Comparison of ENCODE assay signal across 9 mouse cellular contexts in the genomic region with DNA sequence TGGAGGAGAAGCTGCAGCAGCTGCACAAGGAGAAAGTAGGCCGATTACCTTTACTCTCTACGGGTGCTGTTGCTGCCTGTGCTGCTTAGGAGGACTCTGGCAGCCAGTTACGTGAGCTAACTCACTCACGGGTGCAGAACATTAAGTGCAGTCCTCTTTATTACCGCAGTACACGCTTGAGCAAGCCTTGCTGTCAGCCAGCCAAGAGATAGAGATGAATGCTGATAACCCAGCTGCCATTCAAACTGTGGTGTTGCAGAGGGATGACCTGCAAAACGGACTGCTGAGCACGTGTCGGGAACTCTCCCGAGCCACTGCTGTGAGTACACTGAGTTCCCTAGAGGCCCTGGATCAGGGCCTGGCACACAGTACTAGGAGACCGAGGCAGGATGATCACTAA. TPM values are rescaled to one million over a fixed set of nuclear protein-coding genes. Genes with fewer than 3 reads are reported as not detected.
DNase-seq lines count a peak whose midpoint lies in the region; ATAC-seq lines count a peak whose summit lies in the region.
"Had no signal": no experiment of that assay in that cellular context is flagged by ENCODE, and none has a peak within 500 bp of the region (broad histone marks: within the 10 kb centered on the region; RNA-seq: fewer than 3 reads in every experiment).

No protein-coding gene starts in this region.

- peak; percentile 70 for ATAC-seq in hindbrain, embryonic 15.5 days (ENCODE audit: low FRiP score, low read depth)

- peak; percentile 90 for DNase-seq in heart, adult 11 months
- DNase-seq in heart, embryonic 10.5 days (ENCODE audit: low spot score) = no peak
- peak; percentile 42 for DNase-seq in adrenal gland, postnatal 10 days
- DNase-seq in lung, postnatal 10 days = peak; percentile 33
- DNase-seq in thymus, postnatal 10 days (ENCODE audit: low spot score in 2 of 2) = no peak
- no peak for DNase-seq in frontal cortex, postnatal 14 days (ENCODE audit: low spot score in 2 of 2)
- no peak for DNase-seq in layer of hippocampus, adult 11-12 months (ENCODE audit: low spot score)

- H3K27ac ChIP-seq in heart, embryonic 10.5 days = no peak overlapping the region
- no peak overlapping the region for H3K27ac ChIP-seq in hindbrain, embryonic 15.5 days (replicated peaks)

- H3K4me1 ChIP-seq in heart, embryonic 10.5 days = no peaks in the 10 kb centered on the region
- H3K4me1 ChIP-seq in hindbrain, embryonic 15.5 days (replicated peaks) = peaks cover 8% of the 10 kb centered on the region; the same call in 1 of the 2 replicates

- no peaks in the 10 kb centered on the region for H3K9me3 ChIP-seq in heart, embryonic 10.5 days
- no peaks in the 10 kb centered on the region for H3K9me3 ChIP-seq in hindbrain, embryonic 15.5 days

- no peak overlapping the region for H3K4me2 ChIP-seq in hindbrain, embryonic 15.5 days

- H3K36me3 ChIP-seq in heart, embryonic 10.5 days = peaks cover 49% of the 10 kb centered on the region
- peaks cover 43% of the 10 kb centered on the region for H3K36me3 ChIP-seq in hindbrain, embryonic 15.5 days

- H3K4me3 ChIP-seq in heart, embryonic 10.5 days = no peak overlapping the region
- no peak overlapping the region for H3K4me3 ChIP-seq in hindbrain, embryonic 15.5 days

- H3K9ac ChIP-seq in hindbrain, embryonic 15.5 days = no peak overlapping the region

- 69% methylated on average over 11 of the region's 11 CpGs for WGBS in heart, embryonic 10.5 days
- 62% methylated on average over 11 of the region's 11 CpGs for WGBS in hindbrain, embryonic 15.5 days

- H3K27me3 ChIP-seq in heart, embryonic 10.5 days (ENCODE audit: insufficient read depth, poor library complexity, severe bottlenecking) = no peaks in the 10 kb centered on the region
- no peaks in the 10 kb centered on the region for H3K27me3 ChIP-seq in hindbrain, embryonic 15.5 days
- H3K27me3 ChIP-seq: CH12.LX had no signal

RNA-seq across cellular contexts. Expression of a gene that starts 52.3 kb away (rescaled TPM):
- 7.0 and 11.0 TPM in 2 replicates for polyA plus RNA-seq in heart, embryonic 10.5 days (2016; fragmentation: Nextera tagmentation; extraction: Ambion mirVana)
- 10 to 100 TPM; 45.9 to 52.0 TPM for total RNA-seq in adrenal gland, postnatal 10 days (2021)
- 8.6 and 10.6 TPM in 2 replicates for polyA plus RNA-seq in hindbrain, embryonic 15.5 days (2015; fragmentation: Nextera tagmentation; extraction: Ambion mirVana)

Comparison
In these comparisons a context has a peak if more than half of its experiments do, and no peak if none do; other contexts are left out.
1. DNase-seq: peak in heart, adult 11 months (single experiment), adrenal gland, postnatal 10 days (single experiment) and lung, postnatal 10 days (single experiment); none in heart, embryonic 10.5 days (single experiment), thymus, postnatal 10 days (0 of 2), frontal cortex, postnatal 14 days (0 of 2) and layer of hippocampus, adult 11-12 months (single experiment).